Mouse (Mus musculus) liver, embryonic 11.5 days (tissue): ENCODE results near the gene C2cd4c. TPM values are rescaled to one million over a fixed set of nuclear protein-coding genes. Genes with fewer than 3 reads are reported as not detected.
A peak's percentile ranks its signal among the peaks of the same experiment; 100 is the strongest.

Source experiments
- ATAC-seq: fragments of 200-750 bp; cut with Nextera tagmentation; replicated peaks from 2 replicates; pipeline ENCODE4 v1.8.0; 2017; ENCODE audit warnings: moderate number of reproducible peaks, mild to moderate bottlenecking, moderate TSS enrichment, moderate library complexity; ENCODE audit not compliant: low FRiP score
- DNase-seq: peaks from one replicate; pipeline ENCODE4 v3.0.0-alpha.2; 2017; ENCODE audit warnings: low spot score
- H3K27ac ChIP-seq: fragments of 300-500 bp; sonication (generic); 2 replicates; pipeline ENCODE4 v1.5.1; 2014; ENCODE audit warnings: mild to moderate bottlenecking, low read depth, low read length, control low read depth
- H3K27me3 ChIP-seq: fragments of 300-500 bp; sonication (generic); replicated peaks from 2 replicates; pipeline ENCODE4 v1.6.1; 2014; ENCODE audit warnings: low read length, mixed read lengths; ENCODE audit not compliant: control insufficient read depth, insufficient read depth
- H3K36me3 ChIP-seq: fragments of 300-500 bp; sonication (generic); 2 replicates; pipeline ENCODE4 v1.6.1; 2014; ENCODE audit warnings: mild to moderate bottlenecking, low read length, moderate library complexity, mixed read lengths; ENCODE audit not compliant: control insufficient read depth, insufficient read depth
- H3K4me1 ChIP-seq: fragments of 300-500 bp; sonication (generic); replicated peaks from 2 replicates; pipeline ENCODE4 v1.6.1; 2014; ENCODE audit warnings: low read length, mixed read lengths; ENCODE audit not compliant: control insufficient read depth, insufficient read depth
- H3K4me2 ChIP-seq: fragments of 300-500 bp; sonication (generic); 2 replicates; pipeline ENCODE4 v1.6.1; 2014; ENCODE audit warnings: mild to moderate bottlenecking, control low read depth, moderate library complexity
- H3K4me3 ChIP-seq: fragments of 300-500 bp; sonication (generic); 2 replicates; pipeline ENCODE4 v1.5.1; 2014; ENCODE audit warnings: low read depth, low read length, control low read depth
- H3K9ac ChIP-seq: fragments of 300-500 bp; sonication (generic); 2 replicates; pipeline ENCODE4 v1.6.1; 2014; ENCODE audit warnings: low read depth, low read length, control low read depth
- H3K9me3 ChIP-seq: fragments of 300-500 bp; sonication (generic); 2 replicates; pipeline ENCODE4 v1.6.1; 2016; ENCODE audit warnings: low read length, inconsistent platforms, mixed read lengths; ENCODE audit not compliant: control insufficient read depth
- WGBS: fragments of 180-500 bp; shearing (Covaris S2); extraction: QIAGEN DNeasy Blood & Tissue Kit; methylation state at CpG from one replicate; pipeline ENCODE4 v1.1.7; 2014; 5-methylcytosine and 5-hydroxymethylcytosine counted together
- polyA plus RNA-seq: library from polyadenylated mRNA; unstranded; fragments of >200 nt; fragmentation: Nextera tagmentation; extraction: Ambion mirVana; gene quantifications from 2 replicates; pipeline ENCODE4 v1.2.1, GENCODE M21; 2014

The C2cd4c gene
- polyA plus RNA-seq, 1 experiment from 2014 or later, result not detected

GRCm38 (mm10) chr10:79597936-79598230 lies 15.9 kb downstream of the C2cd4c start:
- no peak overlapping the region for H3K4me2 ChIP-seq
- H3K9me3 ChIP-seq, result no peaks in the 10 kb centered on the region
- H3K9ac ChIP-seq, result no peak overlapping the region
- ATAC-seq (no peak), DNase-seq (no peak)
- peaks cover 14% of the 10 kb centered on the region; the same call in 1 of the 2 replicates for H3K27me3 ChIP-seq
- no peaks in the 10 kb centered on the region for H3K36me3 ChIP-seq
- no peaks in the 10 kb centered on the region for H3K4me1 ChIP-seq
- H3K4me3 ChIP-seq, result no peak overlapping the region
- 69% methylated on average over 4 of the region's 4 CpGs for WGBS
- H3K27ac ChIP-seq, result no peak overlapping the region

GRCm38 (mm10) chr10:79597051-79597935 lies 16.5 kb downstream of the C2cd4c start:
- H3K27ac ChIP-seq, result no peak overlapping the region
- DNase-seq (no peak), ATAC-seq (no peak)
- no peak overlapping the region for H3K4me2 ChIP-seq
- H3K4me1 ChIP-seq, result no peaks in the 10 kb centered on the region
- no peak overlapping the region for H3K4me3 ChIP-seq
- peaks cover 14% of the 10 kb centered on the region; the same call in 1 of the 2 replicates for H3K27me3 ChIP-seq
- WGBS, result 31% methylated on average over 13 of the region's 13 CpGs
- no peaks in the 10 kb centered on the region for H3K36me3 ChIP-seq
- H3K9me3 ChIP-seq, result no peaks in the 10 kb centered on the region
- H3K9ac ChIP-seq, result no peak overlapping the region

- H3K27me3 ChIP-seq, result peaks cover 14% of the 10 kb centered on the region; the same call in 1 of the 2 replicates
- no peak overlapping the region for H3K27ac ChIP-seq
- H3K4me3 ChIP-seq, result no peak overlapping the region
- no peak overlapping the region for H3K4me2 ChIP-seq
- no peak for DNase-seq
- no peak overlapping the region for H3K9ac ChIP-seq
- H3K36me3 ChIP-seq, result no peaks in the 10 kb centered on the region
- H3K9me3 ChIP-seq, result no peaks in the 10 kb centered on the region
- no peak for ATAC-seq
- H3K4me1 ChIP-seq, result no peaks in the 10 kb centered on the region
- WGBS, result 50% methylated on average over 8 of the region's 8 CpGs
Observed at GRCm38 (mm10) chr10:79595590-79595929, 18.3 kb downstream of the C2cd4c start.

GRCm38 (mm10) chr10:79594872-79595589 lies 18.8 kb downstream of the C2cd4c start:
- Histone ChIP-seq H3K4me1 (no peaks in the 10 kb centered on the region), H3K9ac (no peak overlapping the region), H3K27ac (no peak overlapping the region), H3K9me3 (no peaks in the 10 kb centered on the region), H3K27me3 (peaks cover 14% of the 10 kb centered on the region; the same call in 1 of the 2 replicates), H3K4me2 (no peak overlapping the region), H3K36me3 (no peaks in the 10 kb centered on the region), H3K4me3 (no peak overlapping the region)
- DNase-seq (no peak), ATAC-seq (peak; percentile 76)
- 16% methylated on average over 17 of the region's 17 CpGs for WGBS

GRCm38 (mm10) chr10:79594111-79594510 lies 19.7 kb downstream of the C2cd4c start:
- no peak overlapping the region for H3K4me2 ChIP-seq
- no peak overlapping the region for H3K27ac ChIP-seq
- H3K27me3 ChIP-seq, result peaks cover 14% of the 10 kb centered on the region; the same call in 1 of the 2 replicates
- ATAC-seq (no peak), DNase-seq (no peak)
- H3K9me3 ChIP-seq, result no peaks in the 10 kb centered on the region
- H3K9ac ChIP-seq, result no peak overlapping the region
- H3K36me3 ChIP-seq, result no peaks in the 10 kb centered on the region
- WGBS, result 36% methylated on average over 6 of the region's 6 CpGs
- no peak overlapping the region for H3K4me3 ChIP-seq
- H3K4me1 ChIP-seq, result no peaks in the 10 kb centered on the region

GRCm38 (mm10) chr10:79590702-79591101 lies 23.1 kb downstream of the C2cd4c start:
- H3K36me3 ChIP-seq, result no peaks in the 10 kb centered on the region
- ATAC-seq (no peak), DNase-seq (no peak)
- no peak overlapping the region for H3K27ac ChIP-seq
- H3K4me1 ChIP-seq, result no peaks in the 10 kb centered on the region
- peaks cover 8% of the 10 kb centered on the region; the same call in 1 of the 2 replicates for H3K27me3 ChIP-seq
- H3K4me3 ChIP-seq, result no peak overlapping the region
- H3K4me2 ChIP-seq, result no peak overlapping the region
- no peaks in the 10 kb centered on the region for H3K9me3 ChIP-seq
- 84% methylated on average over 1 of the region's 1 CpGs for WGBS
- no peak overlapping the region for H3K9ac ChIP-seq

GRCm38 (mm10) chr10:79587752-79588126 lies 26.1 kb downstream of the C2cd4c start:
- 54% methylated on average over 4 of the region's 4 CpGs for WGBS
- Histone ChIP-seq H3K27me3 (no peaks in the 10 kb centered on the region), H3K4me3 (no peak overlapping the region), H3K36me3 (no peaks in the 10 kb centered on the region), H3K4me2 (no peak overlapping the region), H3K9me3 (no peaks in the 10 kb centered on the region), H3K27ac (no peak overlapping the region), H3K4me1 (no peaks in the 10 kb centered on the region), H3K9ac (no peak overlapping the region)
- ATAC-seq, result no peak
- DNase-seq, result no peak

GRCm38 (mm10) chr10:79587061-79587751 lies 26.6 kb downstream of the C2cd4c start, which contains the start of gene Theg:
Gene Theg, minus strand, starts transcription at chr10:79587331.
- WGBS, result 75% methylated on average over 5 of the region's 5 CpGs
- Histone ChIP-seq H3K27ac (no peak within 1 kb of the TSS), H3K4me3 (no peak within 1 kb of the TSS), H3K4me1 (no peaks in the 10 kb centered on the region), H3K27me3 (no peaks in the 10 kb centered on the region), H3K36me3 (no peaks in the 10 kb centered on the region), H3K9ac (no peak within 1 kb of the TSS), H3K9me3 (no peaks in the 10 kb centered on the region), H3K4me2 (no peak within 1 kb of the TSS)
- no peak for ATAC-seq
- DNase-seq, result no peak
